Mouse (Mus musculus): ENCODE results near the gene Pym1. TPM values are rescaled to one million over a fixed set of nuclear protein-coding genes. Genes with fewer than 3 reads are reported as not detected.

Gene Pym1
- 41.7 TPM for polyA plus RNA-seq (2017; shearing (Covaris generic))

DNA sequence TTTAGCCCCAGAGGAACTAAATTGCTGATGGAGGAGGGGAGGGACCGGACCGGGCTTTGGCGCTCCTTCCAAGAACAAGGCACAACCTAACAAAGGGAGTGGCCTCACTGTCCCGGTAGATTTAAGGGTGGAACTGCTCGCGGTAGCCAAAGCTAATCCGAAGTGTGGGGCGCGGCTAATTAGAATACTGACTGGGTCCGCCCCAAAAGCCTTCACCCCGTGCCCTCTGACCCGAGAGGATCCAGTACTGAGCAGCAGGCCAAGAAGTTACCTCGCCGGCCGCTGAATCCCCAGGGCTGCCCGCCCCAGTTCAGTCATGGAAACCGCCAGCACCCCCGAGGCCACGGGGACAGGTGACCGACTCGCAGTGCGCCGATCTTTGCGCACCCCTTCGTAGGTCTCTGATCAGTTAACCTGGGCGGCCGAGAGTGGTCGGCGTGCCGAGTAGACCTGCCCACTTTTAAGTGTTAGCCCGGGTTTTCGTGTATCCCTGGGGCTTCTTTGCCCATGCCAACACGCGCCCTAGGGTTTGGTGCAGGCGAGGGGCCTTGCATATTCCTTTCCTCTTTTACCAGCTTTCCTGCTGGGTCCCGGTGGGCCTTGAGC, at the start of gene Pym1:
TSS of gene Pym1 (plus strand) at position 244 of the 606 bp plus-strand sequence.

DNA sequence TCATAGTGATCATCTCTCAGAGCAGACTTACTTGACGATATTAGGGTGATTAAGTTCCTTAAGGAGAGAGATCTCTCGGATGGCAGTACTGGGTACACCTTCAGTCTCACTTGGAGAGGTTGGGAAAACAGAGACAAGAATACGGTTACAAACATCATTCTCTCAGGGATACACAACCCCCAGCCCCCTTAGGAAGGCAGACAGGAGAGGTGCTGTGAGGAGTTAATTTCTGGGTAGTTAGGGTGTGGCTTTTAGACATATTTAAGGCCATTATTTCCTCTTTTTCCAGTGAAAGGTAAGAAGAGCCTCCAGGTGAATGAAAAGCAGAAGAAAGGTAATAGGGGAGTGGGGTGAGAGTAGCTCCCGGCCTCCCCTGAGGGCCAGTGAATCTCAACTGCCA, 43.8 kb upstream of the Pym1 start, which contains the start of gene Pmel:
TSS of gene Pmel (plus strand) at position 301 of the 400 bp plus-strand sequence.

DNA sequence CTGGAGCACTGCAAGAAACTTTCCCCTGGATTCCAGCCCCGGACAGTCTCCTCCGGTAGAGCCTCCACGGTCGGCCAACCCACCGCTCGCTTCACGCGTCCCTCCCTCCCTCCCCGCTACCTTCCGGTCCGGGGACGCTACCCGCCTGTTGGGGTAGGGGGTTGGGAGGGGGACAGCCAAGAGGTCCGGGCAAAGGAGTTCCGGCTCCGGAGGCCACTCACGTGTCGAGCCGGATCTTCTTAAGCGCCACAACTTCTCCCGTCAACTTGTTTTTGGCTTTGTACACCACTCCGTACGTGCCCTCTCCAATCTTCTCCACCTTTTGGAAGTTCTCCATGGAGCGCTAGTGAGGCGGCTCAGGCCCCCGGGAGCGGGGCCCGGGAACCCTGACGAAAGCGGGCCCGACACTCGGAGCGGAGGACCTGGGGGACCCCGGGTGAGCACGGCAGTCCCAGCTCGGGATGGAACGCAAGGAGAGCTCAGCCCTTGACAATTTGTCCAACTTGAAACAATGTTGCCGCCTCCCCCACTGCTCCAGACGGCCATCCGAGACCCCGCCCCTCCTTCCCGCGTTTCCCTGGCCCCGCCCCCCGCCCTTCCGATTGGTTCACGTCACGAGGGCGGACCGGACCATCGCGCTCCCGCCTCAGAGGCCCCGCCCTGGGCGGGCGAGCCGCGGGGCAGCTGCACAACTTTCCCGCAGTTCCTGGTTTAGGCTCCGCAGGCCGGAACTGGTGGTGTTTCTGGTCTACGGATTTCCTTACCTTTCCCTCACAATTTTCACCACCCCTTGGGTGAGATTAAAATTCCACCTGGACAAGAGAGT, 43.0 kb upstream of the Pym1 start, which contains the start of gene Cdk2:
TSS of gene Cdk2 (minus strand) at position 541 of the 826 bp plus-strand sequence.

DNA sequence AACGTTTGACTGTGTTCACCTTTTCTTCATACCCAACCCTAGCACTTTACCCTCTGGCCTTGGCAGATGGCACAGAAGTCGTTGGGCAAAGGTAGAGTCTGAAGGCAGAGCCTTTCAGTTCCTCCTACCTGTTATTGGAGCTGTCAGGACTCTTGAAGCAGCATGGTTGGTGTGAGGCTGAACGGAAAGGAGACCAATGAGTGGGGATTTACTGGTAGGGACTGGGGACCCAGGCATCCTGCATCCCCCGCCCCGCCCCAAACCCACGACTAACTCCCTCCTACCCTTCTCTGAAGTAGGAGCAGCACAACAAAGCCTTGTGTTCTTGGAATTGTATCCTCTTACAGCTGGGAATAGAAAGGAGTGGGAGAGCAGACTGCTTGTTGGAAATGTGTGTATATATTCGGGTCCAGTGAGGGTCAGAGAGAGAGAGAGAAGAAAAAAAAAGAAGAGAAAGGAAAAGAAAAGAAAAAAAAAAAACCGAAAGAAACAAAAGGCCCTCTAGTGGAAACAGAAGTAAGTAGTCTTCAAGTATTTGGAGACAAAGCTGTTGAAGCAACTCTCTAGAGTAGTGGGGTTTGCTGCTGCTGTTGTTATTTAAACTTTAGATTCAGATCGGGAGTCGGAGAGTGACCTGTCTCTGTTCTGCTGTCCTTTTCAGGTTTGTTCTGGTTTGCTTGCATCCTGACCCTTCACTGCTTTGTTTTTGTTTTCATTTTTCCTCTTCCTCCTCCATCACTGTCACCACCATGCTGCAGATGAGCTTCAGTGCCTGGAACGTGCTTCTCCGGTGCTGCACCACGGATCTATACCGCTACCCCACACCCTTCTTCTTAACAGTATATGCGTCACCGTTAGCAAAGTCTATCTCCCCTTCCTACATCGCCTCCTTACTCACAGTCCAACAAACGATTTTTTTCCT, 2.7 kb upstream of the Pym1 start, which contains the start of gene Dgka:
TSS of gene Dgka (minus strand) at position 176 of the 922 bp plus-strand sequence.

DNA sequence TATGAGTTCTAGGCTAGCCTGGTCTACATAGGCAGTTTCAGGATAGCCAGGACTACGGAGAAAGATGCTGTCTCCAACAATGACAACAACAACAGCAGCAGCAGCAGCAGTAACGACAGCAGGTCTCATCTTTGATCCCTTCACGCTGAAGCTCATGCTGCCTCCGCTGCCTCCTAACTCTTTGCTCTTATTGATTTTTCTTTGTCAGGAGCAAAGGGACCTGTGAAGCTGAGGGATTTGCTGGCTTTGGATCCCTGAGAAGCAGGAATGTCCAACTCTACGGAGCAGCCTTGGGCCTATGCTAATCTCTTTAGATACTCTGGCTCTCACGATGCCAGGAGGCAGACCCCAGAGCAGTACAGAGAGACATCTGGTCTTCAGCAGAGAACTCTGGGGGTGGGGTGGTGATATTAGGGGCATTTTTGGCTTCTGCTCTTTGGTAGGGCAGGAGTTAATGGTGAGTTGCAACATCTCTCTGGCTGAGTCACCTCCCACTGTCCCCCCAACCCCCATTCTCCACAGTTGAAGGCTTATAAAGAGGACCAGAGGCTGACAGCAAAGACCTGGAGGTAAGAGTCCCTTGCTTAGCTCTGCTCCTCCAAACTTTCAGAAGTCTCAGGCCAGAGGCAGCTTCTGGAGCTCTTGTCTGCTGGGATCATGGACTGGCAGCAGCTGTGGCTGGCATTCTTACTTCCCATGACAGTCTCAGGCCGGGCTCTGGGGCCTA, 42.9 kb downstream of the Pym1 start, which contains the start of gene Mmp19:
TSS of gene Mmp19 (plus strand) at position 513 of the 727 bp plus-strand sequence.

DNA sequence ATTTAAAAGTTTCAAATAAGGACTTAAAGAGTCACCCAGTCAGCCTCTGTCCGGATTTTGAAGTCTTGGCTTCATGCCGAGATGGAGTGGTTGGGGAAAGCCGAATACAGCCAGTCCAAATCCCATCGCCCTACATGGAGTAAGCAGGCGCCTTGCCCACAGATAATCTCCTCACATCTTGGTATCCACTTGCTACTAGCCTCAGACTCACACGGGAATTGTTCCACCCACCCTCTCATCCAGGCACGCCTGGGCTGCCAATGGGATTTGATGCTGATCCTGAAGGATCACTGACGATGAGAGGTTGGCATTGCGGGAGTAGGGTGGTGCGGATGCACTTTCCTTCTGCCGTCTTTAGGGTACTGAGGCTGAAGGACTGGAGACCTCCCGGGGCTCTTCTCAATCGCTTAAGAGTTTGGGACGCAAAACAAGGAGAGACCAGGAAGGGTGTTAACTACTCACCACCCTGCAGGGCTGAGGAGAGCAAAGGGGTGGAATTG, 56.1 kb downstream of the Pym1 start, which contains the start of gene Dnajc14:
TSS of gene Dnajc14 (plus strand) at position 292 of the 500 bp plus-strand sequence.

DNA sequence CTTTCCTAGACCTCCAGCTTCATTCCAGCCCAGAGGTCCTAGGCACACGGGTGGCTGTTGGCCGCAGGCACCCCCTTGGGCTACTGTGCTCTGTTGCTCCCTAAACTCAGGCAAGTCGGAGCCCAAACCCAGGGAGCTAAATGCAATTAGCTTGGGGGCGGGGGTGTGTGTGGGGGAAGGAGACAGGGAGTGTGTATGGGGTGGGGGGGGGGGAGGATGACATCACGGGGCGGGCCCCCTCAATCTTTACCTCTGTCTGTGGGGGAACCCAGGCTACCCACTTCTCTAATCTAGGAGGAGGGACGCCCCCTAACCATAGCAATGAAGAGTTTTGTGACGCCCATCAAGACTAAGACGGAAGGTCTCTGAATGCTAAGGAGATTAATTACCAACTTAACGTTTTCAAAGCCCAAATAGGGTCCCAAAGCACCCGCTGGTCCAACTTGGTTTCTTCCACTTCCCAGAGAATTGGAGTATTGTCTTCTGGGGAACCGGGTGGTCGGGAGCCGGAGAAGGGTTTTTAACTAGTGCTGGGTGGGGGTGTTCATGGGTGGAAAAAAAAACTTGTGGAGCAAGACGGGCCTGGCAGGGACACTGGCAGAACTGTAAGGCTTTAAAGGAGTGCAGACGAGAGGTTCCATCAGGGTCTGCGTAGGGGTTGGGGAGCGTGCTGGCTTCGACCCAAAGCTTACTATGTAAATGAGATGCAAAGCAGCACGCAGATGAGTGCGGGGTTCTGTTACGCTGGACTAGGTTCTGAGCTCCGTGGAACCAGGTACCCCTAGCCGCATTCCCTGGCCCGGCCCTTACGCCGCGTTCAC, 56.8 kb downstream of the Pym1 start, which contains the start of gene Tmem198b:
TSS of gene Tmem198b (minus strand) at position 100 of the 821 bp plus-strand sequence.

Other genes starting within 250 kb of the Pym1 start
- gene Myl6b, start 249.2 kb upstream of the Pym1 start, polyA plus RNA-seq (2017; shearing (Covaris generic)) = 4.7 TPM
- 115 TPM for gene Esyt1, start 222.0 kb upstream of the Pym1 start, polyA plus RNA-seq (2017; shearing (Covaris generic))
- 34.2 TPM for gene Zc3h10, start 200.1 kb upstream of the Pym1 start, polyA plus RNA-seq (2017; shearing (Covaris generic))
- gene Rpl41, start 198.6 kb upstream of the Pym1 start, polyA plus RNA-seq (2017; shearing (Covaris generic)) = 3,447 TPM
- gene Pa2g4, start 181.9 kb upstream of the Pym1 start, polyA plus RNA-seq (2017; shearing (Covaris generic)) = 43.8 TPM
- 12.0 TPM for gene Erbb3, start 158.2 kb upstream of the Pym1 start, polyA plus RNA-seq (2017; shearing (Covaris generic))
- 866 TPM for gene Rps26, start 121.1 kb upstream of the Pym1 start, polyA plus RNA-seq (2017; shearing (Covaris generic))
- gene Ikzf4, start 101.9 kb upstream of the Pym1 start, polyA plus RNA-seq (2017; shearing (Covaris generic)) = 123 TPM
- gene Suox, start 73.8 kb upstream of the Pym1 start, polyA plus RNA-seq (2017; shearing (Covaris generic)) = 50.8 TPM
- 55.3 TPM for gene Rab5b, start 51.6 kb upstream of the Pym1 start, polyA plus RNA-seq (2017; shearing (Covaris generic))
- gene Pmel, start 43.7 kb upstream of the Pym1 start, polyA plus RNA-seq (2017; shearing (Covaris generic)) = 7.0 TPM
- 42.1 TPM for gene Cdk2, start 42.9 kb upstream of the Pym1 start, polyA plus RNA-seq (2017; shearing (Covaris generic))
- gene Dgka, start 3.0 kb upstream of the Pym1 start, polyA plus RNA-seq (2017; shearing (Covaris generic)) = 777 TPM
- gene Mmp19, start 43.0 kb downstream of the Pym1 start, polyA plus RNA-seq (2017; shearing (Covaris generic)) = 0.12 TPM
- gene Dnajc14, start 56.2 kb downstream of the Pym1 start, polyA plus RNA-seq (2017; shearing (Covaris generic)) = 132 TPM
- gene Tmem198b, start 56.5 kb downstream of the Pym1 start, polyA plus RNA-seq (2017; shearing (Covaris generic)) = 6.7 TPM
- gene Sarnp, start 69.4 kb downstream of the Pym1 start, polyA plus RNA-seq (2017; shearing (Covaris generic)) = 152 TPM
- gene Ormdl2, start 73.8 kb downstream of the Pym1 start, polyA plus RNA-seq (2017; shearing (Covaris generic)) = 77.1 TPM
- gene Gdf11, start 143.8 kb downstream of the Pym1 start, polyA plus RNA-seq (2017; shearing (Covaris generic)) = 1.4 TPM
- 0.51 TPM for gene Cd63, start 153.1 kb downstream of the Pym1 start, polyA plus RNA-seq (2017; shearing (Covaris generic))
- 17.8 TPM for gene Rdh5, start 175.0 kb downstream of the Pym1 start, polyA plus RNA-seq (2017; shearing (Covaris generic))
- gene Bloc1s1, start 176.1 kb downstream of the Pym1 start, polyA plus RNA-seq (2017; shearing (Covaris generic)) = 198 TPM
- 8.2 TPM for gene Itga7, start 185.9 kb downstream of the Pym1 start, polyA plus RNA-seq (2017; shearing (Covaris generic))
- not detected for gene Mettl7b, start 213.1 kb downstream of the Pym1 start, polyA plus RNA-seq (2017; shearing (Covaris generic))
- not detected for gene Olfr9, start 241.5 kb downstream of the Pym1 start, polyA plus RNA-seq (2017; shearing (Covaris generic))